Mouse (Mus musculus): ENCODE data around the gene Timp3. TPM values are rescaled to one million over a fixed set of nuclear protein-coding genes. Genes with fewer than 3 reads are reported as not detected.

Timp3 gene
- polyA plus RNA-seq, 1 experiment from 2014 or later, result 51.6 TPM

DNA sequence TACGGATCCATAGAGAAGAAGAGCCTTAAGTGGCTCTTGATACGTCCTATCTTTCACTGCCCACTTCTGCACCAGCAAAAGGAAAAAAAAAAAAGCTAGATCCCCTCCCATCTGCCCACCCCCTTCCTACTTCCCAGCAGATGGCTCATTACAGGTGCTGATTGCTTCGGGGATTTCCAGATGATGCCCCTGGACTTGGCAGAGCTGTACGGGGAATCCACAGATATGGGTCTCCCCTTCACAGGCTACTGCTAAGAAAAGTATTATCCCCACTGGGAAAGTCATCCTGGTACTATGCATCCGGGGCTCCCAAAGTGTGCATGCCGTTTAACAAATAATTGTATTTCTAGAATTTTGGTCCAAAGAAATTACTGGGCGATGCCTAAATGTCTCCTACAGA lies 17.5 kb downstream of the Timp3 start:
- WGBS, result 41% methylated on average over 7 of the region's 7 CpGs
- Histone ChIP-seq H3K4me1 (peaks cover 17% of the 10 kb centered on the region), H3K27ac (replicated peaks) (no peak overlapping the region), H3K9ac (replicated peaks) (no peak overlapping the region), H3K36me3 (no peaks in the 10 kb centered on the region), H3K4me2 (no peak overlapping the region), H3K9me3 (replicated peaks) (no peaks in the 10 kb centered on the region), H3K4me3 (replicated peaks) (no peak overlapping the region), H3K27me3 (replicated peaks) (no peaks in the 10 kb centered on the region)
- no peak for ATAC-seq (ENCODE audit: low FRiP score)

- WGBS, result 63% methylated on average over 5 of the region's 5 CpGs
- H3K36me3 ChIP-seq, result no peaks in the 10 kb centered on the region
Observed at GRCm38 (mm10) chr10:86318552-86319140, 18.5 kb downstream of the Timp3 start.

GRCm38 (mm10) chr10:86319526-86319925 lies 19.4 kb downstream of the Timp3 start:
- H3K36me3 ChIP-seq, result no peaks in the 10 kb centered on the region
- H3K4me1 ChIP-seq, result peaks cover 17% of the 10 kb centered on the region
- H3K27me3 ChIP-seq (replicated peaks), result no peaks in the 10 kb centered on the region
- WGBS, result 12% methylated on average over 3 of the region's 3 CpGs
- no peak overlapping the region for H3K9ac ChIP-seq (replicated peaks)
- no peak for ATAC-seq (ENCODE audit: low FRiP score)
- H3K4me3 ChIP-seq (replicated peaks), result no peak overlapping the region
- H3K9me3 ChIP-seq (replicated peaks), result no peaks in the 10 kb centered on the region
- H3K27ac ChIP-seq (replicated peaks), result no peak overlapping the region
- no peak overlapping the region for H3K4me2 ChIP-seq

More at GRCm38 (mm10) chr10:86318552-86319140, 18.5 kb downstream of the Timp3 start:
- no peak for ATAC-seq (ENCODE audit: low FRiP score)
- no peak overlapping the region for H3K9ac ChIP-seq (replicated peaks)
- H3K27me3 ChIP-seq (replicated peaks), result no peaks in the 10 kb centered on the region
- H3K4me3 ChIP-seq (replicated peaks), result no peak overlapping the region
- H3K9me3 ChIP-seq (replicated peaks), result no peaks in the 10 kb centered on the region
- H3K4me2 ChIP-seq, result no peak overlapping the region
- H3K27ac ChIP-seq (replicated peaks), result no peak overlapping the region
- H3K4me1 ChIP-seq, result peaks cover 17% of the 10 kb centered on the region

- H3K27ac ChIP-seq (replicated peaks), result no peak overlapping the region
- no peaks in the 10 kb centered on the region for H3K9me3 ChIP-seq (replicated peaks)
- no peak overlapping the region for H3K4me2 ChIP-seq
- no peaks in the 10 kb centered on the region for H3K27me3 ChIP-seq (replicated peaks)
- ATAC-seq (ENCODE audit: low FRiP score), result no peak
- no peaks in the 10 kb centered on the region for H3K36me3 ChIP-seq
- peaks cover 17% of the 10 kb centered on the region for H3K4me1 ChIP-seq
- H3K4me3 ChIP-seq (replicated peaks), result no peak overlapping the region
- no peak overlapping the region for H3K9ac ChIP-seq (replicated peaks)
- WGBS, result 69% methylated on average over 5 of the region's 5 CpGs
Observed at GRCm38 (mm10) chr10:86320204-86320603, 20.0 kb downstream of the Timp3 start.

DNA sequence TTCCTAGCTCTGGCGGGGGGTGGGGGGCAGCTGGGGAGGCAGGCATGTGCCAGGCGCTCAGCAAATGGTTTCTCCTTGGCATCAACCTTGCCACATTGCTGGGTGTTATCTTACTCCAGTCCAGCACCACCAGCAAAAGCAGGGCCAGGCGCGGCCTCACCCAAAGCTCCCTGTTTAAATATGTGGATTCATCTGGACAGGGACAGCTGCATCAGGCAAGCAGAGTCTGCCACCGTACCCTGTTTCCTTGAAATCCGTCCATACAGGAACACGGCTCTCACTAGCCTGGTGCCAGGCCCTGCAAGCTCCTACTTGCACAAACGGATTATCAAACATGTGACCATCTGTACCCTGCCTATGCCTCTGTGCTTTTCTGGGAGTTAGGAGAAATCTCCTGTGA lies 21.0 kb downstream of the Timp3 start:
- 82% methylated on average over 8 of the region's 8 CpGs for WGBS
- no peak overlapping the region for H3K4me3 ChIP-seq (replicated peaks)
- no peak for ATAC-seq (ENCODE audit: low FRiP score)
- H3K9ac ChIP-seq (replicated peaks), result no peak overlapping the region
- H3K36me3 ChIP-seq, result no peaks in the 10 kb centered on the region
- H3K27ac ChIP-seq (replicated peaks), result no peak overlapping the region
- no peaks in the 10 kb centered on the region for H3K9me3 ChIP-seq (replicated peaks)
- H3K27me3 ChIP-seq (replicated peaks), result no peaks in the 10 kb centered on the region
- no peak overlapping the region for H3K4me2 ChIP-seq
- peaks cover 13% of the 10 kb centered on the region for H3K4me1 ChIP-seq

DNA sequence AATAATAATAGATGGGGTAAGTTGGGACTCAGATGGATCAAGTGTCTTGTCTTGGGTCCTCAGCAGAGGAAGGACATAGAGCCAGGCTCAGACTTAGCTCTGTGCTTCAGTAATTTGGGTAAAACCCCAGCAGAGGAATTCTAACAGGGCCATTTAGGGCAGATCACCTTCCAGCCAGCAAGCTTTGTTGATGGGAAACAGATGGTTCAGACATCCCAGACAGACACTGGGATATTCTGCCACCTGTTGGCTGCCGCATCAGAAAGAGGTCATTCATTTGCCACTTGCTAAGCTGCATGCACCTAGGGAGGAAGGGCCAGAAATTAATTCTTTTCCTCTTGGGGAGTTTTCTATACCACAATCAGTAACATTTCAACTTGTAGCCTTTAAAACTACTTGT lies 21.8 kb downstream of the Timp3 start:
- no peaks in the 10 kb centered on the region for H3K36me3 ChIP-seq
- H3K4me1 ChIP-seq, result peaks cover 13% of the 10 kb centered on the region
- no peaks in the 10 kb centered on the region for H3K27me3 ChIP-seq (replicated peaks)
- H3K9me3 ChIP-seq (replicated peaks), result no peaks in the 10 kb centered on the region
- no peak overlapping the region for H3K9ac ChIP-seq (replicated peaks)
- no peak overlapping the region for H3K27ac ChIP-seq (replicated peaks)
- no peak overlapping the region for H3K4me2 ChIP-seq
- H3K4me3 ChIP-seq (replicated peaks), result no peak overlapping the region
- no peak for ATAC-seq (ENCODE audit: low FRiP score)
- 67% methylated on average over 1 of the region's 1 CpGs for WGBS

GRCm38 (mm10) chr10:86323275-86323994 lies 23.3 kb downstream of the Timp3 start:
- 76% methylated on average over 4 of the region's 4 CpGs for WGBS
- no peaks in the 10 kb centered on the region for H3K36me3 ChIP-seq
- no peaks in the 10 kb centered on the region for H3K9me3 ChIP-seq (replicated peaks)
- no peak overlapping the region for H3K4me3 ChIP-seq (replicated peaks)
- H3K4me2 ChIP-seq, result no peak overlapping the region
- peak overlapping the region; percentile 48; the same call in 1 of the 2 replicates for H3K27ac ChIP-seq (replicated peaks)
- no peak overlapping the region for H3K9ac ChIP-seq (replicated peaks)
- no peaks in the 10 kb centered on the region for H3K27me3 ChIP-seq (replicated peaks)
- peaks cover 7% of the 10 kb centered on the region for H3K4me1 ChIP-seq
- 0 out of 2 replicates have a peak, but pooled peaks have one; percentile 15 for ATAC-seq (ENCODE audit: low FRiP score)

DNA sequence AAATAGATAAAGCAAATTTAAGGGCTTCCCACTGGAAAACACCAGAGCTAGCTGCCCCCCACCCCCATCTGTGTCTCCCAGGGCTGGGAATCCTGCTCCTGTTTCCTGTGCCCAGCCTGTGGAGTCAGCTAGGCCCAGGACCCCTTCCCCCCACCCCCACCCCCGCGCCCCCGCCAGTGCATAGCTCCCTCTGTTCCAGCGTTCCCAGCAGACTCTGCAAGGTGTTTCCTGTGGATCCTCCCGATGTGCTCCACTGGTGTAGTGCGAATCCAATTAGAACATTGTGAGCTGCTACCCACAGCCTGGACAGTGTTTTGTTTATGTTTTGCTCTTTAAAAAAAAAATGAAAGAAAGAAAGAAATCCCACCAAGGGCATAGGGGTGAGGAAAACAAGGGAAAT lies 25.1 kb downstream of the Timp3 start:
- ATAC-seq (ENCODE audit: low FRiP score), result no peak
- H3K27ac ChIP-seq (replicated peaks), result no peak overlapping the region
- 41% methylated on average over 6 of the region's 6 CpGs for WGBS
- H3K9ac ChIP-seq (replicated peaks), result no peak overlapping the region
- H3K9me3 ChIP-seq (replicated peaks), result no peaks in the 10 kb centered on the region
- no peak overlapping the region for H3K4me2 ChIP-seq
- no peak overlapping the region for H3K4me3 ChIP-seq (replicated peaks)
- peaks cover 2% of the 10 kb centered on the region; the same call in 1 of the 2 replicates for H3K4me1 ChIP-seq
- H3K27me3 ChIP-seq (replicated peaks), result no peaks in the 10 kb centered on the region
- no peaks in the 10 kb centered on the region for H3K36me3 ChIP-seq

GRCm38 (mm10) chr10:86328143-86328542 lies 28.0 kb downstream of the Timp3 start:
- H3K9ac ChIP-seq (replicated peaks), result no peak overlapping the region
- H3K4me2 ChIP-seq, result no peak overlapping the region
- H3K4me3 ChIP-seq (replicated peaks), result no peak overlapping the region
- no peak for ATAC-seq (ENCODE audit: low FRiP score)
- no peaks in the 10 kb centered on the region for H3K27me3 ChIP-seq (replicated peaks)
- peaks cover 11% of the 10 kb centered on the region; the same call in 1 of the 2 replicates for H3K4me1 ChIP-seq
- H3K36me3 ChIP-seq, result no peaks in the 10 kb centered on the region
- no peaks in the 10 kb centered on the region for H3K9me3 ChIP-seq (replicated peaks)
- H3K27ac ChIP-seq (replicated peaks), result no peak overlapping the region
- WGBS, result 94% methylated on average over 4 of the region's 4 CpGs

GRCm38 (mm10) chr10:86328691-86329090 lies 28.5 kb downstream of the Timp3 start:
- ATAC-seq (ENCODE audit: low FRiP score), result no peak
- WGBS, result 92% methylated on average over 2 of the region's 2 CpGs
- no peaks in the 10 kb centered on the region for H3K27me3 ChIP-seq (replicated peaks)

GRCm38 (mm10) chr10:86329241-86329882 lies 29.2 kb downstream of the Timp3 start:
- WGBS, result 94% methylated on average over 8 of the region's 8 CpGs
- Histone ChIP-seq H3K27me3 (replicated peaks) (no peaks in the 10 kb centered on the region), H3K9me3 (replicated peaks) (no peaks in the 10 kb centered on the region), H3K4me1 (peaks cover 14% of the 10 kb centered on the region; the same call in 1 of the 2 replicates), H3K9ac (replicated peaks) (no peak overlapping the region), H3K36me3 (no peaks in the 10 kb centered on the region), H3K4me2 (no peak overlapping the region), H3K4me3 (replicated peaks) (no peak overlapping the region), H3K27ac (replicated peaks) (no peak overlapping the region)
- no peak for ATAC-seq (ENCODE audit: low FRiP score)

More at GRCm38 (mm10) chr10:86328691-86329090, 28.5 kb downstream of the Timp3 start:
- H3K4me3 ChIP-seq (replicated peaks), result no peak overlapping the region
- H3K36me3 ChIP-seq, result no peaks in the 10 kb centered on the region
- H3K27ac ChIP-seq (replicated peaks), result no peak overlapping the region
- H3K9me3 ChIP-seq (replicated peaks), result no peaks in the 10 kb centered on the region
- peaks cover 11% of the 10 kb centered on the region; the same call in 1 of the 2 replicates for H3K4me1 ChIP-seq
- H3K4me2 ChIP-seq, result no peak overlapping the region
- no peak overlapping the region for H3K9ac ChIP-seq (replicated peaks)

Data from neural tube, embryonic 15.5 days (tissue).